Mouse (Mus musculus) left cerebral cortex, postnatal 36 days (tissue): ENCODE data around the gene Racgap1. TPM values are rescaled to one million over a fixed set of nuclear protein-coding genes. Genes with fewer than 3 reads are reported as not detected.

Source experiments
- DNase-seq, 2 experiments: peaks; one replicate each; pipeline ENCODE4 v3.0.0; 2021 to 2022; ENCODE audit warnings: low spot score in 2 of 2, mixed read lengths in 1 of 2
- intact Hi-C: fragments of 180-260 bp; cut with DNase I; formaldehyde crosslinking; loops from one replicate; pipeline ENCODE4 v1.15.1; 2025
- total RNA-seq, 2 experiments: library from RNA; stranded (reverse); gene quantifications; 2 replicates each; pipeline ENCODE4 v1.2.3; 2021

The Racgap1 gene
- total RNA-seq, 2 experiments from 2014 or later, result 8.3 to 10.1 TPM

- peak; percentile 74 to 76 for DNase-seq
- intact Hi-C loops, result loop anchor here (1.0 kb wide), 1 partner anchor 73 kb away; no protein-coding TSS in a partner anchor
These were observed 17.4 kb upstream of the Racgap1 start for GRCm38 (mm10) chr15:99668881-99669280.

- intact Hi-C loops, result no loop called here
These were observed 16.1 kb upstream of the Racgap1 start for GRCm38 (mm10) chr15:99667544-99667943.

GRCm38 (mm10) chr15:99664600-99665451 is 13.4 kb upstream of the Racgap1 start:
- intact Hi-C loops, result no loop called here
- peak; percentile 73 to 75 for DNase-seq

More at GRCm38 (mm10) chr15:99667544-99667943, 16.1 kb upstream of the Racgap1 start:
- DNase-seq, result no peak

GRCm38 (mm10) chr15:99663964-99664599 is 12.6 kb upstream of the Racgap1 start:
- DNase-seq, result peak in 1 of 2 experiments; percentile 50
- intact Hi-C loops, result no loop called here

GRCm38 (mm10) chr15:99662371-99662770 is 10.9 kb upstream of the Racgap1 start:
- no peak for DNase-seq
- intact Hi-C loops, result no loop called here

- DNase-seq, result no peak
- intact Hi-C loops, result no loop called here
These were observed 9.8 kb upstream of the Racgap1 start for GRCm38 (mm10) chr15:99661121-99661830.

- intact Hi-C loops, result no loop called here
- DNase-seq, result no peak
These were observed 7.0 kb upstream of the Racgap1 start for GRCm38 (mm10) chr15:99658437-99658836.

GRCm38 (mm10) chr15:99655956-99656355 is 4.5 kb upstream of the Racgap1 start:
- intact Hi-C loops, result no loop called here
- DNase-seq, result no peak

GRCm38 (mm10) chr15:99653876-99654275 is 2.4 kb upstream of the Racgap1 start:
- intact Hi-C loops, result no loop called here
- DNase-seq, result no peak

GRCm38 (mm10) chr15:99653291-99653690 is 1.8 kb upstream of the Racgap1 start:
- DNase-seq, result no peak
- intact Hi-C loops, result no loop called here

GRCm38 (mm10) chr15:99651984-99652872 is 772 bp upstream of the Racgap1 start:
- intact Hi-C loops, result no loop called here
- DNase-seq, result no peak

- DNase-seq, result no peak
- intact Hi-C loops, result no loop called here
These were observed 1.2 kb downstream of the Racgap1 start for GRCm38 (mm10) chr15:99650304-99650703.

- intact Hi-C loops, result no loop called here
- DNase-seq, result no peak
These were observed 2.2 kb downstream of the Racgap1 start for GRCm38 (mm10) chr15:99649067-99649761.

- intact Hi-C loops, result no loop called here
- DNase-seq, result no peak
These were observed 3.1 kb downstream of the Racgap1 start for GRCm38 (mm10) chr15:99648326-99648725.

GRCm38 (mm10) chr15:99644776-99645175 is 6.7 kb downstream of the Racgap1 start:
- peak in 1 of 2 experiments; percentile 32 for DNase-seq
- intact Hi-C loops, result no loop called here

GRCm38 (mm10) chr15:99643832-99644231 is 7.6 kb downstream of the Racgap1 start:
- no peak for DNase-seq
- intact Hi-C loops, result no loop called here

GRCm38 (mm10) chr15:99642622-99643021 is 8.8 kb downstream of the Racgap1 start:
- intact Hi-C loops, result no loop called here

GRCm38 (mm10) chr15:99638124-99638485 is 13.4 kb downstream of the Racgap1 start:
- DNase-seq, result no peak
- intact Hi-C loops, result no loop called here

More at GRCm38 (mm10) chr15:99642622-99643021, 8.8 kb downstream of the Racgap1 start:
- DNase-seq, result no peak
